Mouse (Mus musculus): ENCODE data around the gene Lctl.

DNA sequence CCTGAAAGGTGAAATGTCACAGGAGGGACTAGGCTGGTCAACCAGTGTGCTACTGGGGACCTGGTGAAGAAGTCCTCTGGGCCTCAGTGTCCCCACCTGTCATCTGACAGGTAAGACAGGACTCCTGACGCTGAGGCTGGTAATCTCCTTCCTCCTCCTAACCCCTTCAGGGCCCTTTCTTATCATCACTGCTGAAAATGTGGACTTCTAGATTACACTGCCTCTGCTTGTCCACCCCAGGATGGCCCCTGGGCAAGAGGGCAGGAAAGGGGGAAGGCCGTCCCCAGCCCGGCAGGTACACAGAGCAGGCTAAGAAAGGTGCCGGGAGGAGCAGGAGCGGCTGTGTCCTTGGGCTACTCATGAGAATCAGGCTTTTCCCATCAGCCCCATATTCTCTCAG lies 46.3 kb upstream of the Lctl start:
- peak; percentile 92 for TF ChIP-seq GATA1 (IDR thresholded peaks at IDR 0.05; ENCODE audit: low read length)
- peak; percentile 77 for TF ChIP-seq TAL1 (IDR thresholded peaks at IDR 0.05; ENCODE audit: low read length)

Data from erythroblast, embryonic 14.5 days (primary cell).